Comparison of ENCODE assay signal across 8 mouse cellular contexts in genomic region chr7:27674522-27675221, GRCm38 (mm10). TPM values are rescaled to one million over a fixed set of nuclear protein-coding genes. Genes with fewer than 3 reads are reported as not detected.
A peak's percentile ranks its signal among the peaks of the same experiment; 100 is the strongest.
DNase-seq lines count a peak whose midpoint lies in the region; ATAC-seq and TF ChIP-seq lines count a peak whose summit lies in the region.

TSS of gene Map3k10 (minus strand) at chr7:27674598.

- peaks cover 36% of the 10 kb centered on the region for H3K4me1 ChIP-seq in forebrain, embryonic 10.5 days
- H3K4me1 ChIP-seq in heart, embryonic 15.5 days (replicated peaks): peaks cover 22% of the 10 kb centered on the region
- H3K4me1 ChIP-seq in liver, embryonic 14.5 days (replicated peaks; ENCODE audit: control insufficient read depth in 2 of 2, insufficient read depth in 2 of 2, low read length in 1 of 2): peaks cover 0 to 11% of the 10 kb centered on the region in 2 experiments; a peak in 2 of 4 replicates
- H3K4me1 ChIP-seq in neural tube, embryonic 11.5 days (ENCODE audit: control insufficient read depth, insufficient read depth, low read length): peaks cover 15% of the 10 kb centered on the region
- no peaks in the 10 kb centered on the region for H3K4me1 ChIP-seq in stomach, postnatal 0 days (replicated peaks; ENCODE audit: control insufficient read depth, insufficient read depth)

- peak within 1 kb of the TSS; percentile 92 for H3K27ac ChIP-seq in forebrain, embryonic 10.5 days
- peak within 1 kb of the TSS; percentile 89 for H3K27ac ChIP-seq in heart, embryonic 15.5 days
- no peak within 1 kb of the TSS for H3K27ac ChIP-seq in liver, embryonic 14.5 days
- peak within 1 kb of the TSS; percentile 73 for H3K27ac ChIP-seq in neural tube, embryonic 11.5 days (ENCODE audit: low read depth, low read length)
- H3K27ac ChIP-seq in stomach, postnatal 0 days (replicated peaks): peak within 1 kb of the TSS; percentile 75

- under 1% methylated on average over 31 of the region's 31 CpGs for WGBS in forebrain, embryonic 10.5 days
- 1% methylated on average over 30 of the region's 31 CpGs for WGBS in heart, embryonic 15.5 days
- under 1% methylated on average over 31 of the region's 31 CpGs for WGBS in liver, embryonic 14.5 days (ENCODE audit: insufficient replicate concordance)
- WGBS in neural tube, embryonic 11.5 days: under 1% methylated on average over 27 of the region's 31 CpGs
- WGBS in stomach, postnatal 0 days: under 1% methylated on average over 31 of the region's 31 CpGs

- TF ChIP-seq EP300 in liver, embryonic 14.5 days (IDR thresholded peaks at IDR 0.05; ENCODE audit: low read depth): no peak
- no peak for TF ChIP-seq EP300 in stomach, postnatal 0 days (optimal IDR thresholded peaks at IDR 0.05)

- H3K4me2 ChIP-seq in heart, embryonic 15.5 days: peak within 1 kb of the TSS; percentile 99
- H3K4me2 ChIP-seq in liver, embryonic 14.5 days (ENCODE audit: low read depth): peak within 1 kb of the TSS; percentile 100
- peak within 1 kb of the TSS; percentile 81 for H3K4me2 ChIP-seq in neural tube, embryonic 11.5 days (ENCODE audit: low read depth)
- peak within 1 kb of the TSS; percentile 100 for H3K4me2 ChIP-seq in stomach, postnatal 0 days (replicated peaks; ENCODE audit: low read depth)

- H3K9ac ChIP-seq in heart, embryonic 15.5 days: peak within 1 kb of the TSS; percentile 85
- peak within 1 kb of the TSS; percentile 64 for H3K9ac ChIP-seq in liver, embryonic 14.5 days (replicated peaks)
- H3K9ac ChIP-seq in neural tube, embryonic 11.5 days (ENCODE audit: low read length): peak within 1 kb of the TSS; percentile 60
- H3K9ac ChIP-seq in stomach, postnatal 0 days (ENCODE audit: low read length): peak within 1 kb of the TSS; percentile 76

- peak within 1 kb of the TSS; percentile 97 for H3K4me3 ChIP-seq in forebrain, embryonic 10.5 days
- peak within 1 kb of the TSS; percentile 94 for H3K4me3 ChIP-seq in heart, embryonic 15.5 days
- H3K4me3 ChIP-seq in liver, embryonic 14.5 days (ENCODE audit: insufficient read depth in 1 of 2, low read depth in 2 of 2, low read length in 2 of 2): peak within 1 kb of the TSS; percentile 67 to 77
- peak within 1 kb of the TSS; percentile 59 for H3K4me3 ChIP-seq in neural tube, embryonic 11.5 days (ENCODE audit: low read depth, low read length)
- peak within 1 kb of the TSS; percentile 92 for H3K4me3 ChIP-seq in stomach, postnatal 0 days (ENCODE audit: low read depth, low read length)

- H3K9me3 ChIP-seq in forebrain, embryonic 10.5 days: no peaks in the 10 kb centered on the region
- H3K9me3 ChIP-seq in heart, embryonic 15.5 days (replicated peaks): no peaks in the 10 kb centered on the region
- H3K9me3 ChIP-seq in liver, embryonic 14.5 days (ENCODE audit: control insufficient read depth, low read length): no peaks in the 10 kb centered on the region
- H3K9me3 ChIP-seq in neural tube, embryonic 11.5 days (ENCODE audit: control insufficient read depth, low read length): no peaks in the 10 kb centered on the region
- no peaks in the 10 kb centered on the region for H3K9me3 ChIP-seq in stomach, postnatal 0 days (ENCODE audit: control insufficient read depth, low read length)

- peak; percentile 97 for ATAC-seq in heart, embryonic 15.5 days (replicated peaks; ENCODE audit: insufficient number of reproducible peaks, insufficient read depth, low FRiP score, low read depth)
- ATAC-seq in liver, embryonic 14.5 days (ENCODE audit: insufficient read depth): peak; percentile 97
- ATAC-seq in neural tube, embryonic 11.5 days (ENCODE audit: insufficient read depth, low FRiP score, low TSS enrichment): peak; percentile 97
- peak; percentile 96 for ATAC-seq in stomach, postnatal 0 days (ENCODE audit: low FRiP score, low TSS enrichment)

- TF ChIP-seq CTCF in liver, embryonic 14.5 days (IDR thresholded peaks at IDR 0.05; ENCODE audit: low read depth): no peak
- TF ChIP-seq CTCF in stomach, postnatal 0 days (IDR thresholded peaks at IDR 0.05; ENCODE audit: low read depth): no peak

- H3K36me3 ChIP-seq in forebrain, embryonic 10.5 days (replicated peaks): peaks cover 24% of the 10 kb centered on the region
- no peaks in the 10 kb centered on the region for H3K36me3 ChIP-seq in heart, embryonic 15.5 days
- H3K36me3 ChIP-seq in liver, embryonic 14.5 days (replicated peaks; ENCODE audit: control insufficient read depth, insufficient read depth, low read depth): no peaks in the 10 kb centered on the region
- no peaks in the 10 kb centered on the region for H3K36me3 ChIP-seq in neural tube, embryonic 11.5 days (ENCODE audit: control insufficient read depth, insufficient read depth, low read length)
- no peaks in the 10 kb centered on the region for H3K36me3 ChIP-seq in stomach, postnatal 0 days (ENCODE audit: control insufficient read depth, insufficient read depth, low read length)

- H3K27me3 ChIP-seq in forebrain, embryonic 10.5 days (ENCODE audit: poor library complexity, severe bottlenecking): no peaks in the 10 kb centered on the region
- no peaks in the 10 kb centered on the region for H3K27me3 ChIP-seq in heart, embryonic 15.5 days
- H3K27me3 ChIP-seq in liver, embryonic 14.5 days (ENCODE audit: control insufficient read depth, insufficient read depth, low read length): peaks cover 10% of the 10 kb centered on the region
- H3K27me3 ChIP-seq in neural tube, embryonic 11.5 days (ENCODE audit: control insufficient read depth, insufficient read depth, low read length): no peaks in the 10 kb centered on the region
- H3K27me3 ChIP-seq in stomach, postnatal 0 days (ENCODE audit: control insufficient read depth, insufficient read depth, low read length): no peaks in the 10 kb centered on the region

- DNase-seq in CD8-positive naive resting alpha-beta T cell, adult 2 months (ENCODE audit: low read depth in 2 of 2, low spot score in 2 of 2): peak; percentile 86 to 93
- DNase-seq in c-Kit-positive CD71-negative TER-119-negative erythroid progenitor cells, embryonic 14.5 days (ENCODE audit: low read depth): peak; percentile 86
- peak; percentile 95 for DNase-seq in forebrain, embryonic 10.5 days (ENCODE audit: extremely low spot score, low spot score)
- peak; percentile 93 to 95 for DNase-seq in kidney, postnatal 25 days
- peak; percentile 75 to 80 (median 76) for DNase-seq in liver, embryonic 14.5 days (ENCODE audit: low read depth in 3 of 3, low spot score in 3 of 3)
- peak; percentile 97 for DNase-seq in neural tube, embryonic 11.5 days (ENCODE audit: low spot score)
- DNase-seq in stomach, postnatal 0 days (ENCODE audit: low spot score): peak; percentile 89

RNA-seq across cellular contexts. Expression of gene Map3k10, which starts in this region (rescaled TPM):
- 7.9 and 8.3 TPM in 2 replicates for polyA plus RNA-seq in forebrain, embryonic 10.5 days (2016; fragmentation: Nextera tagmentation; extraction: Ambion mirVana)
- 3.7 and 4.5 TPM in 2 replicates for polyA plus RNA-seq in heart, embryonic 15.5 days (2015; fragmentation: Nextera tagmentation; extraction: Ambion mirVana)
- 3.4 and 3.5 TPM in 2 replicates for polyA plus RNA-seq in liver, embryonic 14.5 days (2012; rRNA removed)
- 1.00 and 1.0 TPM in 2 replicates for polyA plus RNA-seq in liver, embryonic 14.5 days (2014; fragmentation: Nextera tagmentation; extraction: Ambion mirVana)
- polyA plus RNA-seq in neural tube, embryonic 11.5 days (2014; fragmentation: Nextera tagmentation; extraction: Ambion mirVana): 9.0 and 12.5 TPM in 2 replicates
- 4.2 and 4.6 TPM in 2 replicates for polyA plus RNA-seq in stomach, postnatal 0 days (2015; fragmentation: Nextera tagmentation; extraction: Ambion mirVana)
